Mouse (Mus musculus) embryo, embryonic 10 days (tissue): ENCODE data around the gene Lrrc17.
"Not testable (repeated sequence)": the region's sequence is repeated elsewhere in the genome, so short reads cannot be mapped to it uniquely, and the experiment has no call there.

Experiments
- DNase-seq: peaks from one replicate; pipeline ENCODE4 v3.0.0-alpha.2; 2015; ENCODE audit warnings: low spot score

The Lrrc17 gene

DNA sequence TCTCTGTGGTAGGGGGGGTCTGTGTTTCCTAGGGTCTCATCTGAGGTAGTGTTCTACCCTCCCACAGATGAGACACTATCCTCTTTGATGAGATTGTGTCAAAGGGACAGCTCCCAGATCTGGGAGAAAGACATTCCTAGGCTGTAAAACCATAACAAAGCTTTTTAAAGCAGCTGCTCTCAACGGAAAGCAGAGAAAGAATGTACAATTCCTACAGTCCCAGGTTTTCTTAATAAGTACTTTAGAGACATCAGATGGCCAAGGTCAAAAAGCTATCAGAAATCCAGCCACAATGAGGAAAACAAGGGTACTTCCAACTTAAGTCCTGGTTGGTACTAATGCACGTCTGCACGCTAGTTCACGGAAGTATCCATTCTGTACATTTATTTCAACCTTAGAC lies 1.1 kb upstream of the Lrrc17 start:
- DNase-seq = no peak

DNA sequence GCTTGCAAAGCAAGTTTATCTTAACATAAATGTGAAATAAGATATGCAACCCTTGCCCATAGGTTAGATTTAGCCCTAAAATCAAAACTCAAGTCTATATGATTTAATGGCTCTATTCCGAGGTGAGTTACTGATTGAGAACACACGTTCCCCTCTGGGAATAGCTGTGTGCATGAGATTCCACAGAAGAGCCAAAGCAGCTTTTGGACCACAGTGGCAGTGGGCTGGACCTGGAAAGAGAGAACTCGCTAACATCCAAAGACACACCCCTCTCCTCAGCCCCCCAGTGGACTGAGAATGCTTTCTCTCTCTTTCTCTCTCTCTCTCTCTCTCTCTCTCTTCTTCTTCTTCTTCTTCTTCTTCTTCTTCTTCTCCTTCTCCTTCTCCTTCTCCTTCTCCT lies 1.5 kb downstream of the Lrrc17 start:
- no peak for DNase-seq

DNA sequence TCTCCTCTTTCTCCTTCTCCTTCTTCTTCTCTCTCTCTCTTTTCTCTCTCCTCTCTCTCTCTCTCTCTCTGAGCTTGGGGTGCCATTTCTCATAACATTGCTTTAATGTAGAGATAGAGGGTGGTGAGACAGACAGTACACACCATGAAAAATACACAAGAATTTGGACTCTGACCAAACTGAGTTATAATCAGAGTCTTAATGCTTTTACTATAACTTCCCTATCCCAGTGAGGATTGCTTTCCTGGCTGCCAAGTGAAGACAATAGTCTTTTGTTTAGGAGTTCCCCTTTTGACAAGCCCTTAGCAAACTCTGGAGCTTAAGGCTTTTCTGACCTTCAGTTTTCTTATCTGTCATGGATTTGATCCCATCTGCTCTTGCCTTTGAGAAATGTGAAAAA lies 1.9 kb downstream of the Lrrc17 start:
- no peak for DNase-seq

DNA sequence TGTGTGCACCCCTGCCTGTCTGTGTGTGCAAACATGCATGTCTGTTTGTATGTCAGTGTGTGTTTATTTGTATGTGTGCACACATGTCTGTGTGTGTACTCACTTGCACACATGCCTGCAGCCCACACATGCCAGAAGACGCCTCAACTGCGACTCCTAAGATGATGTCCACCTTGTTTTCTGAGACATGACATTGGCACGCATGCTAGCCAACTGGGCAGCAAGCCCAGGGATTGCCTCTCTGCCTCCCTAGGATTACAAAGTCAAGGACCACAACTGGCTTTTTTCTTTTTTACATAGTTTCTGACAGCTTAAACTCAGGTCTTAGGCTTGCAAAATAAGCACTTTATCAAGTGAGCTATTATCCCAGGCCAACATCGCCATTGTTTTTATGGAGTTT lies 2.4 kb downstream of the Lrrc17 start:
- DNase-seq = no peak

GRCm38 (mm10) chr5:21547005-21547404 lies 3.6 kb downstream of the Lrrc17 start:
- DNase-seq = no peak

DNA sequence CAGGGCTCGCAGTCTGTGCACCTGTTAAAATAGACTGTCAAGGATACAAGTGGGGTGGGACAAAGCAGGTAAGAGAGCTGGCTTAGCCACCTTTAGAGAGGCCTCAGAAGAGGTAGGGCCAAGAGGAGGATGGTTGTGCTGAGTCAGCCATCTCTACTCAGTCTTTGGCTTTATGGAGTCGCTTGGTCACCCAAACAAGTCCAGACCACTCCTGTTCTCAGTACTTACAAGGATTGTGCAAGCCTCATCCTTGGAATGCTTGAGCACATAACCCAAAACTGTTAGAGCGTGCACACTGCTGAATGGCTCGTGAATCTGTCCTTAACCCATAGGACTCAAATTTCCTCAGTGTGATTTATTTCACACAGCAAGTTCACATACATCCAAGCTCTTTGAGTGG lies 10.3 kb downstream of the Lrrc17 start:
- DNase-seq = no peak

DNA sequence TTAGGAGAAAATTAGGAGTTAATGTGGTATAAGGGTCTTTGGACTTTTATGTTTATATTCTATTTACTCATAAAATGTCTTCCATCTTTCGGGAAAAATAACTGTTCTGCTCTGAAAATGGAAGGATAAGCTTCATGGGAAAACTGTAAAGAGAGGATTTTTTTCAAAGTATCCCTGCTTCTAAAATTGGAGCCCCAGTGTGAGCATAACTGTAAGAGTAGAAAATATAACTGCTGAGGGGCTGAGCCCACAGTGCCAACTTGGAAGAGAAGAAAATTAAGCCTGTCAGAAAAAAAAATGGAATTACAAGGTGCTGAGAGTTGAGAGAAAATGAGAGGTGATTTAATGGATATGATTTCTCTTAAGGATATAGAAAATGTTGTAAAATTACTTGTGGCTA lies 11.4 kb downstream of the Lrrc17 start:
- no peak for DNase-seq

- DNase-seq = no peak
These were observed 13.1 kb downstream of the Lrrc17 start for GRCm38 (mm10) chr5:21556502-21556901.

- no peak for DNase-seq
These were observed 20.6 kb downstream of the Lrrc17 start for GRCm38 (mm10) chr5:21563936-21564335.

- no peak for DNase-seq
These were observed 22.2 kb downstream of the Lrrc17 start for GRCm38 (mm10) chr5:21565392-21566065.

- no peak for DNase-seq
These were observed 24.4 kb downstream of the Lrrc17 start for GRCm38 (mm10) chr5:21567784-21568183.

DNA sequence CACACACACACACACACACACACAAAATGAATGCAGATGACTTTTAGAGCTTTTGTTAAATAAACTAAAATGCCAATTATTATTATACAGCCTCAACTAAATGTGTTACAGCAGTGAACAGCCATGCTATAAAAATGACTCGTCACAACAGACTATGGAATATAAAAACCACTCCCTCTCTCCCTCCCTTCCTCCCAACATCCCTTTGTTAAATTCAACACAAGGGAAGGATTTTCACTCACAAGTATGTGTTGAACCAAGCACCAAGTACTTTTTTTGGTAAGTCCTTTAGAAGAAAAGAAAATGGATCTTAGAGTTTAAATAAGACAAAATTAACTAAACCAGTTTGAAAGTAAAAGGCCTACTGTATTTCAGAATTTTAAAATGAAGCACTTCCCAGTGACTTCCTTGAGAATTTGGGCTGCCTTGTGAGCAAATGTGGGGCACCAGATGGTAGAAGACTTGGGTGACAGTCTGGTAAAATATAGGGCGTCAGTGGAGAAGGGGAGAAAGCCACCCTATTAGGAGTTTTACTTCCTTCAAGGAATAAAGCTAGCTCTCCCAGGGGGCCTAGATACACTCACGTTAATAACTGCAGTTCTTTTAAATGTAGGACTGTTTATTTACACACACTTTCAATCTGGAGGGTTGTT lies 29.5 kb downstream of the Lrrc17 start:
- no peak for DNase-seq

GRCm38 (mm10) chr5:21574386-21575209 lies 31.2 kb downstream of the Lrrc17 start:
- no peak for DNase-seq

DNA sequence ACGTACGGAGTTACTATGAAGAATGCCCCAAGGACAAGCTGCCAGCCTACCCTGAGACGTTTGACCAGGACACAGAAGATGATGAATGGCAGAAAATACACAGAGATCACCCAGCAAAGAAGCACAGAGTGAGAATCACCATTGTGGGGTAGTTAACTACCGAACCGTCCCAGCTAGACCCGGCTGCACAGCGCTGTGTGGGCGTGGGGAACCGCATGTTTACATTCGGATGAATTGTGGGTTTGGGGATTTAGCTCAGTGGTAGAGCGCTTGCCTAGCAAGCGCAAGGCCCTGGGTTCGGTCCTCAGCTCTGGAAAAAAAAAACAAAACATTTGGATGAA lies 31.8 kb downstream of the Lrrc17 start:
- no peak for DNase-seq

GRCm38 (mm10) chr5:21578136-21578535 lies 34.8 kb downstream of the Lrrc17 start:
- no peak for DNase-seq

- peak; percentile 56 for DNase-seq
These were observed 43.4 kb downstream of the Lrrc17 start for GRCm38 (mm10) chr5:21586763-21587162.

- no peak for DNase-seq
These were observed 44.3 kb downstream of the Lrrc17 start for GRCm38 (mm10) chr5:21587683-21588082.

GRCm38 (mm10) chr5:21588220-21588619 lies 44.9 kb downstream of the Lrrc17 start:
- DNase-seq = no peak

DNA sequence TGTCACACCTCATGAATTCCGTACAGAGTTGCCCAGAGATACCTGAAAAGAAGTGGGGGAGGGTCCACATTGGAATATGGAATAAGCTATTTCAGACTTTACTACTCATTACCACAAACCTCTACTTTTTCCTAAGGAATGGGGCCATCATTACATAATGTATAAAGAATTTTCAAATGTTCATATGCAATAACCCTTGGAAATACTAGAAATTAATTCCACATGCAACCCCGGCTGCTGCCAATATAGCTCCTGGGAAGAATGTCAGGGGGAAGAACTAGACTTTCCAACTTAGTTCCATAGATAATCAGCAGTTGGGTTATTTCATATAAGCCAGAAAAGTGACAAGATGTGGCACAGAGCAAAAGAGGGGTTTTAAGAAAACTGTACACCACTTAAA lies 48.7 kb downstream of the Lrrc17 start:
- no peak for DNase-seq

GRCm38 (mm10) chr5:21593201-21593709 lies 49.9 kb downstream of the Lrrc17 start:
- no peak for DNase-seq

- DNase-seq = not testable (repeated sequence)
These were observed 56.2 kb downstream of the Lrrc17 start for GRCm38 (mm10) chr5:21599536-21599935.

GRCm38 (mm10) chr5:21599961-21600360 lies 56.6 kb downstream of the Lrrc17 start:
- DNase-seq = no peak

GRCm38 (mm10) chr5:21605936-21606335 lies 62.6 kb downstream of the Lrrc17 start:
- DNase-seq = no peak
